Mouse (Mus musculus) T-helper 17 cell (primary cell): Measurements from ENCODE around the gene Mbd6.
"Not testable (repeated sequence)": the region's sequence is repeated elsewhere in the genome, so short reads cannot be mapped to it uniquely, and the experiment has no call there.

Source experiments
- in situ Hi-C, 2 experiments: fragments of 300-600 bp; cut with MboI, MseI; formaldehyde crosslinking; loops; 1 replicate in 1 of 2; 2 replicates in 1 of 2; pipeline ENCODE4 v1.15.1; 2025; ENCODE audit warnings: high pct_unique_total_duplicates in 2 of 2

The Mbd6 gene

GRCm38 (mm10) chr10:127317277-127317676 is 28.5 kb upstream of the Mbd6 start:
- in situ Hi-C loops, result loop anchor here (5.0 kb wide), 1 partner anchor 1305 kb away; no protein-coding TSS in a partner anchor

DNA sequence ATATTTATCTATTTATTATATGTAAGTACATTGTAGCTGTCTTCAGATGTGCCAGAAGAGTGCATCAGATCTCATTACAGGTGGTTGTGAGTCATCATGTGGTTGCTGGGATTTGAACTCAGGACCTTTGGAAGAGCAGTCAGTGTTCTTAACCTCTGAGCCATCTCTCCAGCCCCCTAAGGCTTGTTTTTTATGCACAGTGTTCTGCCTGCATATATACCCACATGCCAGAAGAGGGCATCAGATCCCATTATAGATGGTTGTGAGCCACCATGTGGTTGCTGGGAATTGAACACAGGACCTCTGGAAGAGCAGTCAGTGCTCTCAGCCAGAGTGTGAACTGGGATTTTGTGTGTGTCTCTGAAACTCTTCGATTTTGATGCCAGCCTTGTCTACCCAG is 26.1 kb upstream of the Mbd6 start:
- in situ Hi-C loops, result loop anchor here (5.0 kb wide), 2 partner anchors 133 to 1307 kb away; partner anchors contain the start of gene Slc26a10 (in 1 of the 2)

DNA sequence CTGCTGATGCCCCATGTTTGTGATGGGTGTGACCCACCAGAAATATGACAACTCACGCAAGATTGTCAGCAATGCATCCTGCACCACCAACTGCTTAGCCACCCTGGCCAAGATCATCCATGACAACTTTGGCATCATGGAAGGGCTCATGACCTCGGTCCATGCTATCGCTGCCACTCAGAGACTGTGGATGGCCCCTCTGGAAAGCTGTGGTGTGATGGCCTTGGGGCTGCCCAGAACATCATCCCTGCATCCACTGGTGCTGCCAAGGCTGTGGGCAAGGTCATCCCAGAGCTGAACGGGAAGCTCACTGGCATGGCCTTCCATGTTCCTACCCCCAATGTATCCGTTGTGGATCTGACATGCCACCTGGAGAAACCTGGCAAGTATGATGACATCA is 24.7 kb upstream of the Mbd6 start:
- in situ Hi-C loops, result loop anchor here in 1 of 2 experiments (5.0 kb wide), 1 partner anchor 131 kb away; the partner anchor contains the start of gene Slc26a10

- in situ Hi-C loops, result loop anchor here in 1 of 2 experiments (5.0 kb wide), 1 partner anchor 131 kb away; the partner anchor contains the start of gene Slc26a10
Measured at GRCm38 (mm10) chr10:127312858-127313257, 24.0 kb upstream of the Mbd6 start.

DNA sequence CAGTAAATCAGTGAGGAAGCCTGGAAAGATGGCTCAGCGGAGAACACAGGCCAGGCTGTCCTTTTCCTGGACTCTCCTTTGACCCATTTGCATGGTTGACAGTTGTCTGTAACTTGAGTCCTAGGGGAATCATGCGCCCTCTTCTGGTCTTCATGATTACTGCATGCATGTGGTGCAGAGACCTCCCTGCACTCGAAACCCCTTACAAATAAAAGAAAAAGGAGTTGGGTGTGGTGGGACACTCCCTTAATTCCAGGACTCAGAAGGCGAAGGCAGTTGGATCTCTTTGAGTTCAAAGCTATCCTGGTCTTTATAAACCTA is 23.5 kb upstream of the Mbd6 start:
- in situ Hi-C loops, result loop anchor here in 1 of 2 experiments (5.0 kb wide), 1 partner anchor 130 kb away; the partner anchor contains the start of gene Slc26a10

DNA sequence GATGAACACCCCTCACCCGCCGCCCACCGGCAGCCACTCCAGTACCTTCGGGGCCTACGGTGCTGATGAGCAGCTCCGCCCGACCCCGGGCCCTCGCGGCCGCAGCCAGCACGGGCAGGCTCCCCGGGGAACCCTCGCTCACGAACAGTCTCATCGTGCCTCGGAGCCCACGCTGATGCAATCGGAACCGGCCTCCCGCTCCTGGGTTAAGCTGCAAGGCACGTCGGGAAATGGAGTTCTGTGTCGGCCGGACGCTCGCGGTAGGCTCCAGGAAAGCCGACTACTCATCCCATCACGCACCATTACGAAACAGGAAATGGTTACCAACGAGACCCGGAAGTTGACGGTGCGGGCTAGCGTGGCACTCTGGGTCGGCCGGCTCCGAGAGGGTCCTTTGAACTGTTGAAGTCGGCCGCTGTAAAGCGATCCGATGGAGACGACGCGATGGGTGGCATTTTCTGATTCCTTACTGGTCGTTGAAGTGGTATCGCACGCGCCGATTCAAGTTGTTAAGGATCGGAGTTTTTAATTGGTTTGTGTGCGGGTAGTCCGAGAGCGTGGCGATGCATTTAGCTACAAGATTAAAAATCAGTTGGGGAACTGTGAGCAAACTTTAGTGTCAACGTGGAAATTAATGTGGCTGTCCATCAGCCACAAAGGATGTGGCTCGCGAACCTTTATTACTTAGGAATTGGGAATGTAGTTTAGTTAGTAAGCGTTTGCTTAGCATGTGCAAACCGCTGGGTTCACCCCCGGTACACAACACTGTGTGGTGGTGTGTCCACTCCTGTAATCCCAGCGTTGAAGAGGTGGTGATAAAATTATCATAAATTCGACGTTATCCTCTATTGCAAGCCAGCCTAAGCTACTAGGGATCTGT is 22.9 kb upstream of the Mbd6 start, which contains the start of gene Mars:
Gene Mars, minus strand, starts transcription at position 311 of the 880 bp plus-strand sequence.
- in situ Hi-C loops, result loop anchor here in 1 of 2 experiments (5.0 kb wide), 1 partner anchor 129 kb away; the partner anchor contains the start of gene Slc26a10

GRCm38 (mm10) chr10:127310523-127311475 is 22.0 kb upstream of the Mbd6 start:
- in situ Hi-C loops, result loop anchor here in 1 of 2 experiments (5.0 kb wide), 1 partner anchor 128 kb away; the partner anchor contains the start of gene Slc26a10

DNA sequence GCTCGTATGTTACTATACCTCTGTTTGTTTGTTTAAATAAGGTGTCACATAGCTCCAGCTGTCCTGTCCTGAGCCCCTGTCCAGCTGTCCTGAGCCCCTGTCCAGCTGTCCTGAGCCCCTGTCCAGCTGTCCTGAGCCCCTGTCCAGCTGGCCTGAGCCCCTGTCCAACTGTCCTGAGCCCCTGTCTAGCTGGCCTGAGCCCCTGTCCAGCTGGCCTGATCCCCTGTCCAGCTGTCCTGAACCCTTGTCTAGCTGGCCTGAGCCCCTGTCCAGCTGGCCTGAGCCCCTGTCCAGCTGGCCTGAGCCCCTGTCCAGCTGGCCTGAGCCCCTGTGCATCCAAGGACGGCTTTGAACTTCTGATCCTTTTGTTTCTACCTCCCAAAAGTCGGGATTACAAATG is 20.3 kb upstream of the Mbd6 start:
- in situ Hi-C loops, result not testable (repeated sequence)

DNA sequence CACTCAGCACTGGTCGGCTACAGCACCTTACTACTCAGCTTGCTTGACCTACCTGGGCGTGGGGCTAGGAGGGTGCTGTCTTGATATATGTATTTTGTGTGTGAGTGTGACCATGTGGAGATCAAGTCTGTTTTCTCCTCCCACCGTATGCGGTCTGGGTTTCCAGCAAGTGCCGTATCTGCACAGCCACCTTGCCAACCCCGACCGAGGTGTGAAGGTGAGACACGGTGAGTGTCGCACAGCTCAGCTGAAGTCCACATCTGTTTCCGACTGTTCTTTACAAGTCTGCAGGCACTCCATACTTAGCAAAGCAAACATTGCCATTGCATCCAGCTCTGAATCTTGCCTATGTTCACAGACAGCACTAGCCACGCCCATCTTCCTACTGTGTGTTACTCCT is 14.3 kb upstream of the Mbd6 start:
- in situ Hi-C loops, result no loop called here

DNA sequence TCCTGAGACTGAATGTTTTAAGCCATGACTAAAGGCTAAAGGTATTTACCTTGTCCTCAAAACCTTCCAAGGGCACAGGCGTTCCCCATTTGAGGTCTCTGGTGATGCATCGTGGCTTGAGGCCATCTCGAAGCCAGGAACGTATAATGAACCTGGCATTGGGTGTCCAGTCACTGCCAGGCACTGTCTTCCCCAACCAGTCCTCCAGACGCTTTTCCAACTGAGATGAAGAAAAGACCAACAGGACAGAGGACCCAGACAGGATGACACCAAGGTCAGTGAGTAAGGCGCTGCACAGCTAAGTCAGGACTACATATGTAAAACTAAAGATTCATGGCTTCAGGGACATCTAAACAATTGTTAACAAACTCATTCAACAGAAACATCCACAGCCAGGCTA is 11.5 kb upstream of the Mbd6 start:
- in situ Hi-C loops, result no loop called here

DNA sequence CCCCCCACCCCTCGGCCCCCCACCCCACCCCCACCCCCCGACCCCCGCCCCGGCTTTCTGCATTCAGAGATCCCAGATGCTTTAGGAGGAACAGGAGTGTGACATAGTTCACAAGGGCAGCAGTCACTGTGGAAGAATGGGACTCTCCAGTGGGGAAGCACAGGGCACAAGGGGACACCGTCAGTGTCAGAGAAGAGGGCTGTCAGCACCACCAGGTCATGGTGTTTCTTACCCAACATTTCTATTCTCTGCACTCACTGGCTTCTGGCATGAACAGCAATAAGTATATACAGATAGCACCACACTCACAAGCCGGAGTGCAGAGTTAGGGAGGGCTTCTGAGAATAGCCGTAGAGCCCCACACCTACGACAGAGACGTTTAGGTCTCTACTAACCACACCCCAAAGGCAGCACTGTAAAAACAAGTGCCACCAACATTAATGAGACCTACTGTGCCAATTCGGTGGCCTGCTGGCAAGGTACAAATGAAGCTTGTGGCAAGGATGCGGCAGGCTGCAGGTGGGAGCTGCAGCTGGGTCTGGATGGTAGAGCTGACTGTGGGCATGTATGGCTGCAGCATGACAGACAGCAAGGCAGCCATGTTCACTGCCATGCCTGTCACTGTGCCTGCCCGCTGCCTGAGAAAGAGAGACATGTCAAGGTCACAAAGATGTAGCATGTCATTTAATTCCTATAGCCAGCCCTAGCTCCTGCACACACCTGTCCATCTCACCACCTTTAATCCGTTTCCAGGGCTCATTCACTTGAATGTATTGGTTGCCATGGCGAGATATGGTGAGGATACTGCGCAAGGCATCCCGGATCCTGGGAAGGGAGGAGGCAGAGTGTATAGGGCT is 8.4 kb upstream of the Mbd6 start:
- in situ Hi-C loops, result loop anchor here in 1 of 2 experiments (10.0 kb wide), 1 partner anchor 1228 kb away; the partner anchor contains the start of gene Esyt1

DNA sequence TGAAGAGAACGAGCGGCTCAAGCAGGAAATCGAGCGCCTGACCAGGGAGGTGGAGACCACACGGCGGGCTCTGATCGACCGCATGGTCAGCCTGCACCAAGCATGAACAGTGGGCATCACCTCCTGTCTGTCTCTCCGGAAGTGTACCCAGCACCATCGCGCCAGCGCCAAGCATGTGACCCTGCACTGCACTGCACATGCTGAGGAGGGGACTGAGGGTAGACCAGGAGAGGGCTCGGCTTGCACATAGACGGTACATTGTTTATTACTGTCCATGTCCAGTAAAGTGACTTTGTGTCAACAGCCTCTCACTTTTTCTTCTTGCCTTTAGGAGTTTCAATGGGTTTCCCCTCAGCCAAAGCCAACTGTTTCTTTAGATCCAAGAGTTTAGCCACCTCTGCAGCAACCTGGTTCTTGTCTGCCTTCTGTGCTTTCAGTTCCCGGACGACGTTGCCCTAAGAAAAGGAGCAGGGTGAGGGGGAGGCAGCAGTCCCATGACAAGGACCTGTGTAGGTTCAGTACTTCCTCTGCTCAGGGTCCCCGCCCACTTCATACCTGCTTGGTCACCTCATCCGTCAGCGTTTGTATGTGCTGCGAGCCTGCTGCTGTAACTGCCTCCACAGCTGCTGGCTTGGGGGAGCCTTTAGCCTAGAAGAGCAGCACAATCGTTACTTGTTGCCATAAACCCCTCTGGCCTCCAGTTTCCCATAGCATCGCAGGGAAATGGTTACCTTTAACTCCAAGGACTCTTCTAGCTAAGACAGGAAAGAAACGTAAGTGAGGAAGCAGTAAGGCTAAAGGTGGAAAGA is 7.4 kb upstream of the Mbd6 start:
- in situ Hi-C loops, result loop anchor here in 1 of 2 experiments (10.0 kb wide), 1 partner anchor 1229 kb away; the partner anchor contains the start of gene Esyt1

GRCm38 (mm10) chr10:127294895-127295510 is 6.2 kb upstream of the Mbd6 start:
- in situ Hi-C loops, result loop anchor here in 1 of 2 experiments (10.0 kb wide), 1 partner anchor 1230 kb away; the partner anchor contains the start of gene Esyt1

DNA sequence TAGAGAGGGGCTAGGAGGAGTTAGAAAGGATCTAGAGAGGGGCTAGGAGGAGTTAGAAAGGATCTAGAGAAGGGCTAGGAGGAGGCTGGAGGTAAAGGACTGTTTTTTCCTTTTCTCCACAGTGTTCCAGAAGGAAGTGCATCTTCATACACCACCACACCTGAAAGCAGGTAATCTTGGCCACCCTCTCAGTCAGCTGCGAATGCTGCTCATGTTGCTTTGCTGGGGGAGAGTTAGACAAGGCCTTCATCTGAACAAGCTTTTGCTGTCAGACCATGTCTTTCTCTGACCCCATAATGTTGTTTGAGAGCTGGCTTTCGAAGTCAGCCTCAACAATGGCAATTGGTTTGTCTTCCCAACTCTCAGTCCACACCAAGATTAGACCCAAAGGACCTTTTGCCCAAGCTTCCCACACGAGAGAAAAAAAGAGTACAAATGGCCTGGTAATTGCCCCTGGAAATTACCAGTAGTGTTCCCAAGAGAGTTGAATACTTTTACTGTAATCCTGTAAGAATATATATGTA is 4.8 kb upstream of the Mbd6 start:
- in situ Hi-C loops, result loop anchor here in 1 of 2 experiments (10.0 kb wide), 1 partner anchor 1231 kb away; the partner anchor contains the start of gene Esyt1

GRCm38 (mm10) chr10:127292987-127293538 is 4.2 kb upstream of the Mbd6 start:
- in situ Hi-C loops, result loop anchor here in 1 of 2 experiments (10.0 kb wide), 1 partner anchor 1232 kb away; the partner anchor contains the start of gene Esyt1

- in situ Hi-C loops, result loop anchor here in 1 of 2 experiments (10.0 kb wide), 1 partner anchor 1233 kb away; the partner anchor contains the start of gene Esyt1
Measured at GRCm38 (mm10) chr10:127291881-127292638, 3.2 kb upstream of the Mbd6 start.
